Mouse (Mus musculus) embryonic facial prominence, embryonic 11.5 days (tissue): ENCODE results near the gene Mcoln3. TPM values are rescaled to one million over a fixed set of nuclear protein-coding genes. Genes with fewer than 3 reads are reported as not detected.

Source experiments
- ATAC-seq: fragments of 200-750 bp; cut with Nextera tagmentation; replicated peaks from 2 replicates; pipeline ENCODE4 v1.8.0; 2017; ENCODE audit warnings: low read depth; ENCODE audit not compliant: insufficient number of reproducible peaks, low FRiP score, low TSS enrichment
- DNase-seq: peaks from one replicate; pipeline ENCODE4 v3.0.0-alpha.2; 2015; ENCODE audit warnings: low spot score
- H3K27ac ChIP-seq: fragments of 300-500 bp; sonication (generic); replicated peaks from 2 replicates; pipeline ENCODE4 v1.5.1; 2014; ENCODE audit warnings: mild to moderate bottlenecking, low read depth, low read length, control low read depth
- H3K27me3 ChIP-seq: fragments of 300-500 bp; sonication (generic); 2 replicates; pipeline ENCODE4 v1.6.1; 2014; ENCODE audit warnings: mild to moderate bottlenecking, low read length, moderate library complexity, mixed read lengths; ENCODE audit not compliant: control insufficient read depth, insufficient read depth
- H3K36me3 ChIP-seq: fragments of 300-500 bp; sonication (generic); replicated peaks from 2 replicates; pipeline ENCODE4 v1.6.1; 2014; ENCODE audit warnings: low read depth, mild to moderate bottlenecking, low read length, moderate library complexity, mixed read lengths; ENCODE audit not compliant: control insufficient read depth, insufficient read depth
- H3K4me1 ChIP-seq: fragments of 300-500 bp; sonication (generic); 2 replicates; pipeline ENCODE4 v1.6.1; 2014; ENCODE audit warnings: low read length, mixed read lengths; ENCODE audit not compliant: control insufficient read depth, insufficient read depth
- H3K4me2 ChIP-seq: fragments of 300-500 bp; sonication (generic); 2 replicates; pipeline ENCODE4 v1.6.1; 2014; ENCODE audit warnings: low read depth, mild to moderate bottlenecking, control low read depth, low read length, moderate library complexity
- H3K4me3 ChIP-seq: fragments of 300-500 bp; sonication (generic); 2 replicates; pipeline ENCODE4 v1.5.1; 2014; ENCODE audit warnings: low read depth, low read length, control low read depth
- H3K9ac ChIP-seq: fragments of 300-500 bp; sonication (generic); replicated peaks from 2 replicates; pipeline ENCODE4 v1.6.1; 2014; ENCODE audit warnings: mild to moderate bottlenecking, control low read depth, low read length
- H3K9me3 ChIP-seq: fragments of 300-500 bp; sonication (generic); replicated peaks from 2 replicates; pipeline ENCODE4 v1.6.1; 2016; ENCODE audit warnings: mild to moderate bottlenecking, low read length, inconsistent platforms, mixed read lengths; ENCODE audit not compliant: control insufficient read depth
- WGBS: fragments of 180-500 bp; shearing (Covaris S2); extraction: QIAGEN DNeasy Blood & Tissue Kit; methylation state at CpG from one replicate; pipeline ENCODE4 v1.1.7; 2014; 5-methylcytosine and 5-hydroxymethylcytosine counted together
- polyA plus RNA-seq: library from polyadenylated mRNA; unstranded; fragments of >200 nt; fragmentation: Nextera tagmentation; extraction: Ambion mirVana; gene quantifications from 2 replicates; pipeline ENCODE4 v1.2.1, GENCODE M21; 2014

Gene Mcoln3
- polyA plus RNA-seq, 1 experiment from 2014 or later, result 8.6 TPM

GRCm38 (mm10) chr3:146099925-146100324 is 17.3 kb upstream of the Mcoln3 start:
- Histone ChIP-seq H3K4me2 (no peak overlapping the region), H3K4me1 (no peaks in the 10 kb centered on the region), H3K27ac (no peak overlapping the region), H3K9ac (no peak overlapping the region), H3K9me3 (no peaks in the 10 kb centered on the region), H3K4me3 (no peak overlapping the region), H3K36me3 (no peaks in the 10 kb centered on the region), H3K27me3 (no peaks in the 10 kb centered on the region)
- DNase-seq, result no peak
- no peak for ATAC-seq

DNA sequence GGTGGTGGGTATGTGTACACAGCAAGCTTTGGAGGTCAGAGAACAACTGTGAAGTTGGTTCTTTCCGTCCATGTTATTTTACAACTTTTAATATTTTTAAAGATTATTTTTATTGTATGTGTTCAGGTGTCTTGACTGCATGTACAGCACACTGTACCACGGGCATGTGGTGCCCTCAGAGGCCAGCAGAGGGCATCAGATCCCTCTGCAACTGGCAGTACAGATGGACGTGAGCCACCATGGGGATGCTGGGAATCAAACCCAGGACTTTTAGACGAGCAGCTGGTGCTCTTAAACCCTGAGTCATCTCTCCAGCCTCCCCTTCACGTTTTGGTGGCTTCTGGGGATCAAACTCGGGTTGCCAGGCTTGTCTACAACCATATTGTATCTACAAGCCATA is 15.2 kb upstream of the Mcoln3 start:
- H3K4me3 ChIP-seq, result no peak overlapping the region
- H3K9ac ChIP-seq, result no peak overlapping the region
- no peaks in the 10 kb centered on the region for H3K9me3 ChIP-seq
- H3K4me1 ChIP-seq, result no peaks in the 10 kb centered on the region
- ATAC-seq (no peak), DNase-seq (no peak)
- WGBS, result 59% methylated on average over 6 of the region's 6 CpGs
- H3K36me3 ChIP-seq, result no peaks in the 10 kb centered on the region
- H3K27ac ChIP-seq, result no peak overlapping the region
- H3K4me2 ChIP-seq, result no peak overlapping the region
- no peaks in the 10 kb centered on the region for H3K27me3 ChIP-seq

DNA sequence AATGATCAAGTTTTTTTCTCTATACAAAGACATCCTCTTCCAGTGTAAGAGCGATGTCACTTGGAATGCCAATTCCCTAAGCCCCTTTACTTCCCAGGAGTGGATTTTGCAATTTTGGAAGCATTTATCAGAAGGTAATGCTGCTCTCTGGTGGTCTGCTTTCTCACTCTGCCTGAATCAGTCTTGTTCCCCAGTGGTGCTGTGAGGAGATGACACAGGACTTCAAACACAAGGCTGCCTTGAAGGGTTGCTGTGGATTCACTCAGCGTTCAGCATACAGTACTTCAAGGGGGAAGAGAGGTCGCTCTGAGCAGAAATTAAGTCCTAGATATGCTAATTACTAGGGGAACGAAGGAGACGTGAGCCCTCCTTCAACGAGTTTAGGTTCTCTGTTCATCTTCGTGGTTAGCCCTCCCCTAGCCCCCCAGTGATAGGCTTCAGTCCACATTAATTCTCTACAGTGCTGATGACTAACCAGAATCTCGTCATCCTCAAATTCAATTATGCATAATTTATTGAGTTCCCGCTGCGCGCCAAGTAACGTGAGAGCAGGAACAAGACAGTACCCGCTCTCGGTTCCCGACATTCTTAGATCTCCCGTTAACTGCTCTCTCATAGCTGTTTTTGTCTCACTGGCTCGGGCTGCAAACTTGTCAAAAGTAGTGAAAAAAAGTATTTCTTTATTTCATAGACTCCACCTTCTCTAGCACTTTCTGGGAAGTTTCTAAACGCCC is 10.0 kb upstream of the Mcoln3 start:
- Histone ChIP-seq H3K4me3 (peak overlapping the region; percentile 43), H3K9me3 (no peaks in the 10 kb centered on the region), H3K27ac (no peak overlapping the region), H3K9ac (peak overlapping the region; percentile 5), H3K4me1 (no peaks in the 10 kb centered on the region), H3K27me3 (no peaks in the 10 kb centered on the region), H3K4me2 (peak overlapping the region; percentile 76), H3K36me3 (no peaks in the 10 kb centered on the region)
- ATAC-seq (peak; percentile 44; the same call in 1 of the 2 replicates), DNase-seq (peak; percentile 59)
- 7% methylated on average over 18 of the region's 18 CpGs for WGBS

DNA sequence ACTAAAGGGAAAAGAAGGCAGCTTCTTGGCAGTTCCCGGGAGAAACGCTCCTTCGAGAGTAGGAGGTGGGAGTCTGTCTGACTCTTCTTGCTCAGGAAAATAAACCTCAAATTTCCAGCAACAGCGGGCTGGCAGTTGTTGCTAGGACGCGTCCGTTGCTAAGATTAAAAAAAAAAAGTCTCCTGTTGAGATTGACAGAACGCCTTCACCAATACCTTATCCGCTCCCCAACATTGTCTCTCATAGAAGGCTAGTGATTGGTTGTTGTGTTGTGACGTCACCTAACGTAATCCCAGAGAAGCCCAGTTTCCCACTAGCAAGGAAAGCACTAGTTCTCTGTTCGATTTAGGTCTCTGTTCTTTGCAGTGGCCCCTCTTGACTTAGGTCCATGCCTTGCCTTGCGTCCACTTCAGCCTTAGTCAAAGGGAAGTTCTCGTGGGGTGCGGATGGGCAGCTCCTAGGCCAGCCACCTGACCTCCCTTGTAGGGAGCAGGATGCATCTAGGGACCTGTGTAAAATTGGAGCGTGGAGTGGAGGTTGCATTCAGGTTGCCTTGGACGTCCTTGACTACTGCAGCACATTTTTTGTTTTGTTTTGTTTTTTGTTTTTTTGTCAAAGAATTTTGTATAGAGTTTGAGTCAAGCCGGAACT is 9.2 kb upstream of the Mcoln3 start, which contains the start of gene Wdr63:
Gene Wdr63 (minus strand): TSS at position 210 of the 651 bp plus-strand sequence.
- ATAC-seq, result peak; percentile 90
- H3K4me3 ChIP-seq, result peak within 1 kb of the TSS; percentile 43
- no peaks in the 10 kb centered on the region for H3K36me3 ChIP-seq
- no peaks in the 10 kb centered on the region for H3K27me3 ChIP-seq
- H3K4me2 ChIP-seq, result peak within 1 kb of the TSS; percentile 76
- peak within 1 kb of the TSS; percentile 5 for H3K9ac ChIP-seq
- no peaks in the 10 kb centered on the region for H3K4me1 ChIP-seq
- H3K27ac ChIP-seq, result no peak within 1 kb of the TSS
- H3K9me3 ChIP-seq, result no peaks in the 10 kb centered on the region
- DNase-seq, result peak; percentile 92
- 10% methylated on average over 18 of the region's 18 CpGs for WGBS

DNA sequence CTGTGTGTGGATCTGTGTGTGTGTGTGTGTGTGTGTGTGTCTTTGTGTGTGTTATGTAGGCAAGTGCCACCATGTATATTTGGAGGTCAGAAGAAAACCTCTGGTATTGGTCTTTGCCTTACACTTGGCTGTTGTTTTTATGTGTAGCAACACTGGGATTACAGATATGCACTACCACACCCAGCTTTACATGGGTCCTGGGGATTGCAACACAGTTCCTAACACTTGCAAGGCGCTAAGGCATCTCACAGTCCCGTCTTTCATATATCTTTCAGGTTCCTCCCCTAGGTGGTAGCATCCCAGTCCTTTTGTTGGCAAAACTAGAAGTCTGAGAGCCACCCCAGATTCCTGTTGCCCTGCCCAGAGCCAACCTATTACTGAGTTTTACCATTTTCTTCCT is 8.3 kb upstream of the Mcoln3 start:
- no peak overlapping the region for H3K9ac ChIP-seq
- H3K4me1 ChIP-seq, result no peaks in the 10 kb centered on the region
- H3K4me2 ChIP-seq, result no peak overlapping the region
- no peaks in the 10 kb centered on the region for H3K36me3 ChIP-seq
- H3K9me3 ChIP-seq, result no peaks in the 10 kb centered on the region
- ATAC-seq (no peak), DNase-seq (no peak)
- H3K27ac ChIP-seq, result no peak overlapping the region
- 72% methylated on average over 2 of the region's 2 CpGs for WGBS
- no peaks in the 10 kb centered on the region for H3K27me3 ChIP-seq
- H3K4me3 ChIP-seq, result no peak overlapping the region

- Histone ChIP-seq H3K4me2 (no peak overlapping the region), H3K4me3 (no peak overlapping the region), H3K36me3 (no peaks in the 10 kb centered on the region), H3K4me1 (no peaks in the 10 kb centered on the region), H3K9ac (no peak overlapping the region), H3K27me3 (no peaks in the 10 kb centered on the region), H3K27ac (no peak overlapping the region), H3K9me3 (no peaks in the 10 kb centered on the region)
- DNase-seq (no peak), ATAC-seq (no peak)
- 74% methylated on average over 2 of the region's 2 CpGs for WGBS
Measured at GRCm38 (mm10) chr3:146110358-146110757, 6.9 kb upstream of the Mcoln3 start.

DNA sequence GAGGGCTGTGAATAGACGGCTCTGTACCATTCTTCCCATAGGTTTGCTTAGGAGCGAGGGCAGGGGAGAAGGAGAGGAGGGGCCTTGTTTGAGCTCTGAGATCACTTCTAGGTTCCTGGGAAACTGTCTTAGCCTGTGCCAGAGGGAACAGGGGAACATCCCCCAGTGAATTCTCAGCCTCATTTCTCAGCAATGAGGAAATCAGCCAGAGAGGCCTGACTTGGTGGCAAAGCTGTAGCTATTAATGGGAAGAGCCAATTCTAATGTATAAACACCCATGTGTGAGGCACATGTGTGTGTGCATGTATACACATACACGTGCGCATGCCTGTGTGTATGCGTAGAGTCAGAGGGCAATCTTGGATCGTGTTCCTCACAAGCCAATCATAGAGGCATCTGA is 6.3 kb upstream of the Mcoln3 start:
- no peaks in the 10 kb centered on the region for H3K36me3 ChIP-seq
- H3K27me3 ChIP-seq, result no peaks in the 10 kb centered on the region
- no peaks in the 10 kb centered on the region for H3K4me1 ChIP-seq
- ATAC-seq, result no peak
- H3K9me3 ChIP-seq, result no peaks in the 10 kb centered on the region
- 75% methylated on average over 6 of the region's 6 CpGs for WGBS
- H3K9ac ChIP-seq, result no peak overlapping the region
- no peak for DNase-seq
- no peak overlapping the region for H3K4me3 ChIP-seq
- H3K27ac ChIP-seq, result no peak overlapping the region
- no peak overlapping the region for H3K4me2 ChIP-seq

DNA sequence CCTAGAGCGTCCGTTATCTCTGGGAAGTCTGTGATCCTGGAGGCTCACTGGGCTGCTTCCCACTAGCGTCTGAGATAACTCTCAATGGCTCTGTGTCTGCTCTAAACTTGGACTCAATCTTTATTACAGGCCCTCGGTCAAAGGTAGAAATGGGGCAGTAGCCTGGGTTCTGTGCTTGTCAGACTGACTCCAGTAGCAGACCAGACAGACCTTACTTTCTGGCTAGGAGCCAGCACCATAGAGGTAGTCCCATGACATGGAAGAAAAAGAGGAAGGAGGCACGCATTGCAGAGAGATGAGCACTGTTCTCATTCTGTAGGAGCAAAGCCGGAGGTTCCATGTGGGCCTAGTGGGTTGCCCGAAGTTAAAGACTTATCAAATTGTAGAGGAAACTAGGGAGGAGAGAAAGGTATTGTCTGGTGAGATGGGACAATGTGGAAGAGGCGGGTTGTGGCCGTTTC is 777 bp downstream of the Mcoln3 start:
- H3K36me3 ChIP-seq, result no peaks in the 10 kb centered on the region
- WGBS, result 61% methylated on average over 9 of the region's 9 CpGs
- no peak overlapping the region for H3K27ac ChIP-seq

More for the DNA sequence above, 777 bp downstream of the Mcoln3 start:
- Histone ChIP-seq H3K4me2 (no peak overlapping the region), H3K4me1 (peaks cover 5% of the 10 kb centered on the region; the same call in 1 of the 2 replicates), H3K9me3 (no peaks in the 10 kb centered on the region), H3K27me3 (peaks cover 9% of the 10 kb centered on the region; the same call in 1 of the 2 replicates), H3K9ac (no peak overlapping the region), H3K4me3 (no peak overlapping the region)
- no peak for DNase-seq
- no peak for ATAC-seq
